Mouse (Mus musculus) liver, postnatal 0 days (tissue): ENCODE data around the gene Krtap16-1. TPM values are rescaled to one million over a fixed set of nuclear protein-coding genes. Genes with fewer than 3 reads are reported as not detected.

Experiments used
- ATAC-seq: fragments of 200-750 bp; cut with Nextera tagmentation; 2 replicates; pipeline ENCODE4 v1.8.0; 2017; ENCODE audit warnings: mild to moderate bottlenecking, moderate library complexity
- DNase-seq: peaks from one replicate; pipeline ENCODE4 v3.0.0-alpha.2; 2016
- H3K27ac ChIP-seq: fragments of 300-500 bp; sonication (generic); 2 replicates; pipeline ENCODE4 v1.5.1; 2014; ENCODE audit warnings: antibody characterized with exemption, moderate library complexity, mild to moderate bottlenecking, low read depth
- H3K27me3 ChIP-seq: fragments of 300-500 bp; sonication (generic); 2 replicates; pipeline ENCODE4 v1.6.1; 2014; ENCODE audit warnings: low read length, control low read depth, mixed read lengths; ENCODE audit not compliant: insufficient read depth
- H3K36me3 ChIP-seq: fragments of 300-500 bp; sonication (generic); replicated peaks from 2 replicates; pipeline ENCODE4 v1.6.1; 2014; ENCODE audit warnings: mild to moderate bottlenecking, control low read depth, low read length, moderate library complexity, mixed read lengths; ENCODE audit not compliant: insufficient read depth
- H3K4me1 ChIP-seq: fragments of 300-500 bp; sonication (generic); 2 replicates; pipeline ENCODE4 v1.6.1; 2014; ENCODE audit warnings: antibody characterized with exemption, mild to moderate bottlenecking, control low read depth; ENCODE audit not compliant: insufficient read depth
- H3K4me2 ChIP-seq: fragments of 300-500 bp; sonication (generic); 2 replicates; pipeline ENCODE4 v1.6.1; 2014; ENCODE audit warnings: low read depth, mild to moderate bottlenecking, low read length, moderate library complexity, mixed read lengths
- H3K4me3 ChIP-seq: fragments of 300-500 bp; sonication (generic); 2 replicates; pipeline ENCODE4 v1.5.1; 2014; ENCODE audit warnings: low read depth, low read length
- H3K9ac ChIP-seq: fragments of 300-500 bp; sonication (generic); replicated peaks from 2 replicates; pipeline ENCODE4 v1.6.1; 2014; ENCODE audit warnings: mild to moderate bottlenecking, moderate library complexity
- H3K9me3 ChIP-seq: fragments of 300-500 bp; sonication (generic); 2 replicates; pipeline ENCODE4 v1.6.1; 2016; ENCODE audit warnings: mild to moderate bottlenecking, control low read depth, low read length, mixed read lengths
- CTCF ChIP-seq: sonication (generic); IDR thresholded peaks from 2 replicates; pipeline ENCODE4 v1.5.1; 2016; ENCODE audit warnings: antibody characterized with exemption, low read depth
- EP300 ChIP-seq: IDR thresholded peaks from 2 replicates; pipeline ENCODE4 v1.6.1; 2016; ENCODE audit warnings: antibody characterized with exemption, low read depth, mild to moderate bottlenecking
- WGBS: fragments of 180-500 bp; shearing (Covaris S2); extraction: QIAGEN DNeasy Blood & Tissue Kit; methylation state at CpG from one replicate; pipeline ENCODE4 v1.1.7; 2014; ENCODE audit not compliant: insufficient replicate concordance; 5-methylcytosine and 5-hydroxymethylcytosine counted together
- polyA plus RNA-seq: library from polyadenylated mRNA; unstranded; fragments of >200 nt; fragmentation: Nextera tagmentation; extraction: Ambion mirVana; gene quantifications from 2 replicates; pipeline ENCODE4 v1.2.1, GENCODE M21; 2015

Krtap16-1 gene
- polyA plus RNA-seq, result not detected in 2 replicates

DNA sequence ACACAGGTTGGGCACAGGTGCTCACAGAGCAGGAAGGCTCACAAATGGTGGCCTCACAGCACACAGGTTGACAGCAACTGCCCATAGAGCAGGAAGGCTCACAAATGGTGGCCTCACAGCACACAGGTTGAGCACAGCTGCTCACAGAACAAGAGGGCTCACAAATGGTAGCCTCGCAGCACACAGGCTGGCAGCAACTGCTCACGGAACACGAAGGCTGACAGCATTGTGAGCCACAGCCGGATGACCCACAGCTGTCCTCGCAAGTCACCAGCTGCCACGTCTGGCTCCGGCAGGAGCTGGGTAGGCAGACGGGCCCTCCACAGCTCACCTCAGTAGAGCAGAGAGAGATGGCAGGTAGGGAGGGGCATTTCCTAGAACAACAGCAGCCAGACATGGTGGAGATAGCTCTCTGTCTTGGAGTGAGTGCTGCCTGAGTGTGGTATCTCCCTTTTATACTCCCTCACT lies at the start of gene Krtap16-1:
Krtap16-1 (minus strand) TSS at position 418 of the 468 bp plus-strand sequence.
- Histone ChIP-seq H3K4me2 (no peak within 1 kb of the TSS), H3K27me3 (no peaks in the 10 kb centered on the region), H3K4me3 (no peak within 1 kb of the TSS), H3K27ac (no peak within 1 kb of the TSS), H3K9me3 (no peaks in the 10 kb centered on the region), H3K36me3 (no peaks in the 10 kb centered on the region), H3K9ac (no peak within 1 kb of the TSS), H3K4me1 (no peaks in the 10 kb centered on the region)
- ATAC-seq (no peak), DNase-seq (no peak)
- 82% methylated on average over 8 of the region's 8 CpGs for WGBS
- TF ChIP-seq EP300 (no peak), CTCF (no peak)

- Histone ChIP-seq H3K36me3 (no peaks in the 10 kb centered on the region), H3K4me1 (no peaks in the 10 kb centered on the region), H3K9me3 (no peaks in the 10 kb centered on the region), H3K9ac (no peak within 1 kb of the TSS), H3K4me2 (no peak within 1 kb of the TSS), H3K4me3 (no peak within 1 kb of the TSS), H3K27me3 (no peaks in the 10 kb centered on the region), H3K27ac (no peak within 1 kb of the TSS)
- ATAC-seq (no peak), DNase-seq (no peak)
- TF ChIP-seq EP300 (no peak), CTCF (no peak)
- 80% methylated on average over 6 of the region's 6 CpGs for WGBS
Observed at GRCm38 (mm10) chr11:100029768-100030167, 43.4 kb upstream of the Krtap16-1 start, which contains the start of gene Krt33b. Gene Krt33b (minus strand): TSS chr11:100029868.

- no peaks in the 10 kb centered on the region for H3K27me3 ChIP-seq
- no peak for TF ChIP-seq CTCF
- TF ChIP-seq EP300, result no peak
- WGBS, result 63% methylated on average over 5 of the region's 5 CpGs
- no peak overlapping the region for H3K4me3 ChIP-seq
- H3K36me3 ChIP-seq, result no peaks in the 10 kb centered on the region
- no peak overlapping the region for H3K27ac ChIP-seq
- no peaks in the 10 kb centered on the region for H3K9me3 ChIP-seq
- H3K9ac ChIP-seq, result no peak overlapping the region
- H3K4me1 ChIP-seq, result no peaks in the 10 kb centered on the region
- no peak for DNase-seq
- no peak overlapping the region for H3K4me2 ChIP-seq
- no peak for ATAC-seq
Observed at GRCm38 (mm10) chr11:100021438-100021837, 35.0 kb upstream of the Krtap16-1 start.

GRCm38 (mm10) chr11:100019466-100019865 lies 33.1 kb upstream of the Krtap16-1 start:
- DNase-seq, result no peak
- H3K9me3 ChIP-seq, result no peaks in the 10 kb centered on the region
- WGBS, result 68% methylated on average over 1 of the region's 1 CpGs
- H3K27ac ChIP-seq, result no peak overlapping the region
- H3K4me1 ChIP-seq, result no peaks in the 10 kb centered on the region
- TF ChIP-seq CTCF, result no peak
- no peak for TF ChIP-seq EP300
- no peak overlapping the region for H3K4me2 ChIP-seq
- H3K27me3 ChIP-seq, result no peaks in the 10 kb centered on the region
- no peaks in the 10 kb centered on the region for H3K36me3 ChIP-seq
- H3K4me3 ChIP-seq, result no peak overlapping the region
- ATAC-seq, result no peak
- no peak overlapping the region for H3K9ac ChIP-seq

- no peaks in the 10 kb centered on the region for H3K27me3 ChIP-seq
- no peak within 1 kb of the TSS for H3K9ac ChIP-seq
- H3K9me3 ChIP-seq, result no peaks in the 10 kb centered on the region
- 71% methylated on average over 4 of the region's 4 CpGs for WGBS
- ATAC-seq (no peak), DNase-seq (no peak)
- no peak within 1 kb of the TSS for H3K4me2 ChIP-seq
- TF ChIP-seq EP300, result no peak
- TF ChIP-seq CTCF, result no peak
- H3K36me3 ChIP-seq, result no peaks in the 10 kb centered on the region
- no peak within 1 kb of the TSS for H3K4me3 ChIP-seq
- no peaks in the 10 kb centered on the region for H3K4me1 ChIP-seq
- no peak within 1 kb of the TSS for H3K27ac ChIP-seq
Observed at GRCm38 (mm10) chr11:100016112-100016511, 29.7 kb upstream of the Krtap16-1 start, which contains the start of gene Krt33a. Gene Krt33a (minus strand): TSS chr11:100016212.

DNA sequence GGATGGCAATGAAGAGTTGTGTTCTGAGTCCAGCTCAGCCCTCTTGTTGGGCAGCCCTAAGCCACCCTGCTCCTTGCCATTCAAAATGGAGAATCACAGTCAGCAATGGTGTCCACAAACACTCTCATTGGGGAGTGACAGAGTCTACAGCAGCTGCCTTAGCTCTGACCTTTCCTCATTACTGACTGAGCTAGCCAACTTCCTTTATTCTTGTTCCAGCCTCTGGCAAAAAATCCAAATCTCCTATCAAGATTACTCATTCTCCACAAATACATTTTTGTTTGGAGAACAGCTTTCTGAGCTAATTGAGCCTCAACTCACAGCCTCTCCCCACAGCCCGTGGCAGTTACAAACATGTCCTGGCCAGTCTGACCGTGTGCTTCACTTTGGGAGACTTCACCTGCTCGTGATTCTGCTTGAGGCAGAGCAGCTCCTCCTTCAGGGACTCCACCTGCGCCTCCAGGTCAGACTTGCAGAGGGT lies 27.3 kb upstream of the Krtap16-1 start:
- 49% methylated on average over 4 of the region's 4 CpGs for WGBS
- Histone ChIP-seq H3K4me2 (no peak overlapping the region), H3K27ac (no peak overlapping the region), H3K4me3 (no peak overlapping the region), H3K9me3 (no peaks in the 10 kb centered on the region), H3K27me3 (no peaks in the 10 kb centered on the region), H3K9ac (no peak overlapping the region), H3K36me3 (no peaks in the 10 kb centered on the region), H3K4me1 (no peaks in the 10 kb centered on the region)
- no peak for TF ChIP-seq CTCF
- TF ChIP-seq EP300, result no peak
- no peak for DNase-seq
- no peak for ATAC-seq
